Mouse (Mus musculus): ENCODE results near the gene Astn2. TPM values are rescaled to one million over a fixed set of nuclear protein-coding genes. Genes with fewer than 3 reads are reported as not detected.

Gene Astn2
- polyA plus RNA-seq, 1 experiment from 2014 or later, result 0.01 TPM

GRCm38 (mm10) chr4:66248521-66248920 lies 155.9 kb downstream of the Astn2 start:
- 72% methylated on average over 8 of the region's 8 CpGs for WGBS (ENCODE audit: insufficient replicate concordance)
- H3K27me3 ChIP-seq, result no peaks in the 10 kb centered on the region
- H3K9ac ChIP-seq, result no peak overlapping the region
- no peaks in the 10 kb centered on the region for H3K9me3 ChIP-seq (replicated peaks)
- no peak overlapping the region for H3K4me3 ChIP-seq (replicated peaks)
- H3K27ac ChIP-seq (replicated peaks), result no peak overlapping the region
- H3K4me2 ChIP-seq, result no peak overlapping the region
- H3K36me3 ChIP-seq (replicated peaks), result no peaks in the 10 kb centered on the region
- H3K4me1 ChIP-seq (replicated peaks), result no peaks in the 10 kb centered on the region
- ATAC-seq (ENCODE audit: insufficient read depth), result no peak

GRCm38 (mm10) chr4:66242683-66243082 lies 161.7 kb downstream of the Astn2 start:
- H3K27me3 ChIP-seq, result no peaks in the 10 kb centered on the region
- no peak overlapping the region for H3K4me2 ChIP-seq
- no peak overlapping the region for H3K27ac ChIP-seq (replicated peaks)
- no peaks in the 10 kb centered on the region for H3K4me1 ChIP-seq (replicated peaks)
- H3K9me3 ChIP-seq (replicated peaks), result no peaks in the 10 kb centered on the region
- H3K9ac ChIP-seq, result no peak overlapping the region
- no peak overlapping the region for H3K4me3 ChIP-seq (replicated peaks)
- no peaks in the 10 kb centered on the region for H3K36me3 ChIP-seq (replicated peaks)
- ATAC-seq (ENCODE audit: insufficient read depth), result no peak

GRCm38 (mm10) chr4:66232799-66233198 lies 171.6 kb downstream of the Astn2 start:
- WGBS (ENCODE audit: insufficient replicate concordance), result 52% methylated on average over 3 of the region's 3 CpGs

GRCm38 (mm10) chr4:66232350-66232749 lies 172.1 kb downstream of the Astn2 start:
- H3K4me3 ChIP-seq (replicated peaks), result no peak overlapping the region
- 62% methylated on average over 2 of the region's 2 CpGs for WGBS (ENCODE audit: insufficient replicate concordance)
- no peak overlapping the region for H3K27ac ChIP-seq (replicated peaks)
- no peaks in the 10 kb centered on the region for H3K4me1 ChIP-seq (replicated peaks)
- H3K27me3 ChIP-seq, result no peaks in the 10 kb centered on the region
- H3K9me3 ChIP-seq (replicated peaks), result no peaks in the 10 kb centered on the region
- no peak overlapping the region for H3K4me2 ChIP-seq
- no peaks in the 10 kb centered on the region for H3K36me3 ChIP-seq (replicated peaks)
- no peak overlapping the region for H3K9ac ChIP-seq
- no peak for ATAC-seq (ENCODE audit: insufficient read depth)

More at GRCm38 (mm10) chr4:66232799-66233198, 171.6 kb downstream of the Astn2 start:
- Histone ChIP-seq H3K9ac (no peak overlapping the region), H3K4me2 (no peak overlapping the region), H3K36me3 (replicated peaks) (no peaks in the 10 kb centered on the region), H3K4me1 (replicated peaks) (no peaks in the 10 kb centered on the region), H3K9me3 (replicated peaks) (no peaks in the 10 kb centered on the region), H3K4me3 (replicated peaks) (no peak overlapping the region), H3K27ac (replicated peaks) (no peak overlapping the region), H3K27me3 (no peaks in the 10 kb centered on the region)
- ATAC-seq (ENCODE audit: insufficient read depth), result no peak

GRCm38 (mm10) chr4:66230735-66231134 lies 173.7 kb downstream of the Astn2 start:
- H3K9me3 ChIP-seq (replicated peaks), result no peaks in the 10 kb centered on the region
- no peak overlapping the region for H3K9ac ChIP-seq
- ATAC-seq (ENCODE audit: insufficient read depth), result no peak

GRCm38 (mm10) chr4:66222602-66223317 lies 181.7 kb downstream of the Astn2 start:
- Histone ChIP-seq H3K4me3 (replicated peaks) (no peak overlapping the region), H3K9me3 (replicated peaks) (no peaks in the 10 kb centered on the region), H3K27ac (replicated peaks) (no peak overlapping the region), H3K4me1 (replicated peaks) (no peaks in the 10 kb centered on the region), H3K9ac (no peak overlapping the region), H3K36me3 (replicated peaks) (no peaks in the 10 kb centered on the region), H3K27me3 (no peaks in the 10 kb centered on the region), H3K4me2 (no peak overlapping the region)
- WGBS (ENCODE audit: insufficient replicate concordance), result 47% methylated on average over 9 of the region's 9 CpGs
- ATAC-seq (ENCODE audit: insufficient read depth), result no peak

More at GRCm38 (mm10) chr4:66230735-66231134, 173.7 kb downstream of the Astn2 start:
- Histone ChIP-seq H3K27ac (replicated peaks) (no peak overlapping the region), H3K4me3 (replicated peaks) (no peak overlapping the region), H3K4me2 (no peak overlapping the region), H3K27me3 (no peaks in the 10 kb centered on the region), H3K4me1 (replicated peaks) (no peaks in the 10 kb centered on the region), H3K36me3 (replicated peaks) (no peaks in the 10 kb centered on the region)
- WGBS (ENCODE audit: insufficient replicate concordance), result 69% methylated on average over 4 of the region's 4 CpGs

GRCm38 (mm10) chr4:66215170-66215618 lies 189.2 kb downstream of the Astn2 start:
- H3K4me3 ChIP-seq (replicated peaks), result no peak overlapping the region
- no peaks in the 10 kb centered on the region for H3K36me3 ChIP-seq (replicated peaks)
- no peak for ATAC-seq (ENCODE audit: insufficient read depth)
- 74% methylated on average over 9 of the region's 9 CpGs for WGBS (ENCODE audit: insufficient replicate concordance)
- H3K4me1 ChIP-seq (replicated peaks), result no peaks in the 10 kb centered on the region
- H3K27me3 ChIP-seq, result no peaks in the 10 kb centered on the region
- no peak overlapping the region for H3K4me2 ChIP-seq
- H3K27ac ChIP-seq (replicated peaks), result no peak overlapping the region
- no peak overlapping the region for H3K9ac ChIP-seq
- no peaks in the 10 kb centered on the region for H3K9me3 ChIP-seq (replicated peaks)

- no peaks in the 10 kb centered on the region for H3K36me3 ChIP-seq (replicated peaks)
- H3K9me3 ChIP-seq (replicated peaks), result no peaks in the 10 kb centered on the region
- H3K4me2 ChIP-seq, result no peak overlapping the region
- no peak overlapping the region for H3K9ac ChIP-seq
- H3K27me3 ChIP-seq, result no peaks in the 10 kb centered on the region
- H3K4me1 ChIP-seq (replicated peaks), result no peaks in the 10 kb centered on the region
- H3K4me3 ChIP-seq (replicated peaks), result no peak overlapping the region
- H3K27ac ChIP-seq (replicated peaks), result no peak overlapping the region
- 75% methylated on average over 8 of the region's 8 CpGs for WGBS (ENCODE audit: insufficient replicate concordance)
- no peak for ATAC-seq (ENCODE audit: insufficient read depth)
These were observed 214.8 kb downstream of the Astn2 start for GRCm38 (mm10) chr4:66189636-66190035.

GRCm38 (mm10) chr4:66175887-66176533 lies 228.4 kb downstream of the Astn2 start:
- H3K4me2 ChIP-seq, result no peak overlapping the region
- no peaks in the 10 kb centered on the region for H3K36me3 ChIP-seq (replicated peaks)
- no peaks in the 10 kb centered on the region for H3K27me3 ChIP-seq
- ATAC-seq (ENCODE audit: insufficient read depth), result no peak
- H3K4me1 ChIP-seq (replicated peaks), result no peaks in the 10 kb centered on the region
- H3K9ac ChIP-seq, result no peak overlapping the region
- no peaks in the 10 kb centered on the region for H3K9me3 ChIP-seq (replicated peaks)
- no peak overlapping the region for H3K27ac ChIP-seq (replicated peaks)
- H3K4me3 ChIP-seq (replicated peaks), result no peak overlapping the region
- WGBS (ENCODE audit: insufficient replicate concordance), result 55% methylated on average over 14 of the region's 14 CpGs

- ATAC-seq (ENCODE audit: insufficient read depth), result no peak
- H3K9ac ChIP-seq, result no peak overlapping the region
- no peak overlapping the region for H3K4me3 ChIP-seq (replicated peaks)
- no peak overlapping the region for H3K4me2 ChIP-seq
- WGBS (ENCODE audit: insufficient replicate concordance), result 51% methylated on average over 5 of the region's 5 CpGs
- H3K9me3 ChIP-seq (replicated peaks), result no peaks in the 10 kb centered on the region
- H3K4me1 ChIP-seq (replicated peaks), result no peaks in the 10 kb centered on the region
- no peaks in the 10 kb centered on the region for H3K27me3 ChIP-seq
- H3K36me3 ChIP-seq (replicated peaks), result no peaks in the 10 kb centered on the region
- no peak overlapping the region for H3K27ac ChIP-seq (replicated peaks)
These were observed 232.8 kb downstream of the Astn2 start for GRCm38 (mm10) chr4:66171583-66171982.

- Histone ChIP-seq H3K27ac (replicated peaks) (no peak overlapping the region), H3K4me1 (replicated peaks) (no peaks in the 10 kb centered on the region), H3K27me3 (no peaks in the 10 kb centered on the region), H3K9ac (no peak overlapping the region), H3K36me3 (replicated peaks) (no peaks in the 10 kb centered on the region), H3K4me3 (replicated peaks) (no peak overlapping the region), H3K9me3 (replicated peaks) (no peaks in the 10 kb centered on the region), H3K4me2 (no peak overlapping the region)
- no peak for ATAC-seq (ENCODE audit: insufficient read depth)
- 52% methylated on average over 3 of the region's 3 CpGs for WGBS (ENCODE audit: insufficient replicate concordance)
These were observed 233.6 kb downstream of the Astn2 start for GRCm38 (mm10) chr4:66170787-66171186.
